Mouse (Mus musculus) lung, postnatal 0 days (tissue): ENCODE results near the gene Tlr6. TPM values are rescaled to one million over a fixed set of nuclear protein-coding genes. Genes with fewer than 3 reads are reported as not detected.

Source experiments
- ATAC-seq: fragments of 200-750 bp; cut with Nextera tagmentation; 2 replicates; pipeline ENCODE4 v1.8.0; 2017; ENCODE audit warnings: moderate library complexity
- DNase-seq: peaks from one replicate; pipeline ENCODE4 v3.0.0-alpha.2; 2016; ENCODE audit warnings: low spot score
- H3K27ac ChIP-seq: fragments of 300-500 bp; sonication (generic); 2 replicates; pipeline ENCODE4 v1.5.1; 2014; ENCODE audit warnings: antibody characterized with exemption, mild to moderate bottlenecking, low read length, mixed read lengths
- H3K27me3 ChIP-seq: fragments of 300-500 bp; sonication (generic); replicated peaks from 2 replicates; pipeline ENCODE4 v1.6.1; 2014; ENCODE audit warnings: low read length, mixed read lengths; ENCODE audit not compliant: insufficient read depth
- H3K36me3 ChIP-seq: fragments of 300-500 bp; sonication (generic); 2 replicates; pipeline ENCODE4 v1.6.1; 2014; ENCODE audit warnings: low read length, mixed read lengths; ENCODE audit not compliant: insufficient read depth
- H3K4me1 ChIP-seq: fragments of 300-500 bp; sonication (generic); 2 replicates; pipeline ENCODE4 v1.6.1; 2014; ENCODE audit warnings: antibody characterized with exemption, low read depth, low read length, mixed read lengths; ENCODE audit not compliant: insufficient read depth
- H3K4me2 ChIP-seq: fragments of 300-500 bp; sonication (generic); replicated peaks from 2 replicates; pipeline ENCODE4 v1.6.1; 2014; ENCODE audit warnings: low read depth, mild to moderate bottlenecking, low read length, moderate library complexity, mixed read lengths
- H3K4me3 ChIP-seq: fragments of 300-500 bp; sonication (generic); 2 replicates; pipeline ENCODE4 v1.5.1; 2014; ENCODE audit warnings: low read depth, low read length
- H3K9ac ChIP-seq: fragments of 300-500 bp; sonication (generic); replicated peaks from 2 replicates; pipeline ENCODE4 v1.6.1; 2014; ENCODE audit warnings: low read depth, mild to moderate bottlenecking
- H3K9me3 ChIP-seq: fragments of 300-500 bp; sonication (generic); 2 replicates; pipeline ENCODE4 v1.6.1; 2016; ENCODE audit warnings: low read length, mixed read lengths
- CTCF ChIP-seq: IDR thresholded peaks from 2 replicates; pipeline ENCODE4 v1.5.1; 2016; ENCODE audit warnings: antibody characterized with exemption, mild to moderate bottlenecking
- EP300 ChIP-seq: IDR thresholded peaks from 2 replicates; pipeline ENCODE4 v1.6.1; 2016; ENCODE audit warnings: antibody characterized with exemption, mild to moderate bottlenecking, control low read depth
- WGBS: fragments of 180-500 bp; shearing (Covaris S2); extraction: QIAGEN DNeasy Blood & Tissue Kit; methylation state at CpG from one replicate; pipeline ENCODE4 v1.1.7; 2014; 5-methylcytosine and 5-hydroxymethylcytosine counted together
- polyA plus RNA-seq: library from polyadenylated mRNA; unstranded; fragments of >200 nt; fragmentation: Nextera tagmentation; extraction: Ambion mirVana; gene quantifications from 2 replicates; pipeline ENCODE4 v1.2.1, GENCODE M21; 2015

The Tlr6 gene
- polyA plus RNA-seq: 0.68 and 0.99 TPM in 2 replicates

GRCm38 (mm10) chr5:64959843-64960230 lies at the start of gene Tlr6:
Gene Tlr6 (minus strand): TSS chr5:64960097.
- TF ChIP-seq CTCF (peak; percentile 18; the same call in 1 of the 2 replicates), EP300 (no peak)

GRCm38 (mm10) chr5:65006011-65006491 lies 46.2 kb upstream of the Tlr6 start:
- Histone ChIP-seq H3K9me3 (no peaks in the 10 kb centered on the region), H3K9ac (no peak overlapping the region), H3K36me3 (peaks cover 25% of the 10 kb centered on the region; the same call in 1 of the 2 replicates), H3K4me1 (no peaks in the 10 kb centered on the region), H3K4me2 (no peak overlapping the region), H3K4me3 (no peak overlapping the region), H3K27me3 (no peaks in the 10 kb centered on the region), H3K27ac (no peak overlapping the region)
- TF ChIP-seq EP300 (no peak), CTCF (no peak)
- ATAC-seq: no peak
- 37% methylated on average over 4 of the region's 4 CpGs for WGBS
- no peak for DNase-seq

More at GRCm38 (mm10) chr5:64959843-64960230, at the start of gene Tlr6:
- Histone ChIP-seq H3K36me3 (no peaks in the 10 kb centered on the region), H3K9me3 (no peaks in the 10 kb centered on the region), H3K27ac (0 out of 2 replicates have a peak within 1 kb of the TSS, but pooled peaks have one; percentile 11), H3K9ac (no peak within 1 kb of the TSS), H3K4me3 (no peak within 1 kb of the TSS), H3K4me1 (no peaks in the 10 kb centered on the region), H3K4me2 (no peak within 1 kb of the TSS), H3K27me3 (no peaks in the 10 kb centered on the region)
- DNase-seq (peak; percentile 31), ATAC-seq (no peak)
- WGBS: 69% methylated on average over 13 of the region's 13 CpGs

GRCm38 (mm10) chr5:65005251-65005650 lies 45.4 kb upstream of the Tlr6 start:
- H3K9me3 ChIP-seq: no peaks in the 10 kb centered on the region
- H3K27ac ChIP-seq: no peak overlapping the region
- H3K4me2 ChIP-seq: no peak overlapping the region
- H3K4me1 ChIP-seq: no peaks in the 10 kb centered on the region
- no peak for ATAC-seq
- no peak for TF ChIP-seq CTCF
- TF ChIP-seq EP300: no peak
- no peak for DNase-seq
- peaks cover 22% of the 10 kb centered on the region; the same call in 1 of the 2 replicates for H3K36me3 ChIP-seq
- H3K27me3 ChIP-seq: no peaks in the 10 kb centered on the region
- 86% methylated on average over 4 of the region's 4 CpGs for WGBS
- no peak overlapping the region for H3K9ac ChIP-seq
- H3K4me3 ChIP-seq: no peak overlapping the region

DNA sequence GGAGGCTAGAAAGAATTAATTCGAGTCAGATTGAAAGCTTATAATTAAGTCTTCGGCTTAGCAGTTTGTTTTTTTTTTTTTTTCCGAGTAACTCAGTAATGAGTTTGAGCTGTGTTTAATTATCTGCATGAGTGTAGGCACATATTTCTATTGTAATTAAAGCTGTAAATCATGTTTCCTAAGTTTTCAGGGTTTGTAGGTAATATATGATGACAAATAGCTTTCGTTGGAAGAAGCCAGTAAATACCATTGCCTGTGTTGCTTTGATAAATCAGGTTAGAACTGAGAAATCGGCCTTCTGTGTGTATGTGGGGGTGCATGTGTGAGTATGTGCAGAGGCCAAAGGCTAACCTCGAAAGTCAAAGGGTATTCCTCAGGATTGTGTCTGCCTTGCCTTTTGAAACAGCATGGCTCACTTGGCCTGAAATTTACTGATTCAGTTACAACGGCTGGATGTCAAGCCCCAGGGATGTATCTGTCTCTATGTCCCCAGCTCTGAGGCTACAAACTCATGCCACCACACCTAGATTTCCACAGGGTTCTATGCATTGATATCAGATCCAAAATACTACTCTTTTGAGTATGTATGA lies 44.1 kb upstream of the Tlr6 start:
- WGBS: 65% methylated on average over 7 of the region's 7 CpGs
- no peaks in the 10 kb centered on the region for H3K27me3 ChIP-seq
- no peaks in the 10 kb centered on the region for H3K4me1 ChIP-seq
- TF ChIP-seq CTCF (no peak), EP300 (no peak)
- no peak overlapping the region for H3K9ac ChIP-seq
- H3K4me2 ChIP-seq: no peak overlapping the region
- no peak overlapping the region for H3K27ac ChIP-seq
- H3K4me3 ChIP-seq: no peak overlapping the region
- H3K36me3 ChIP-seq: 0 out of 2 replicates have a peak, but pooled peaks cover 10% of the 10 kb centered on the region
- DNase-seq (no peak), ATAC-seq (no peak)
- no peaks in the 10 kb centered on the region for H3K9me3 ChIP-seq

DNA sequence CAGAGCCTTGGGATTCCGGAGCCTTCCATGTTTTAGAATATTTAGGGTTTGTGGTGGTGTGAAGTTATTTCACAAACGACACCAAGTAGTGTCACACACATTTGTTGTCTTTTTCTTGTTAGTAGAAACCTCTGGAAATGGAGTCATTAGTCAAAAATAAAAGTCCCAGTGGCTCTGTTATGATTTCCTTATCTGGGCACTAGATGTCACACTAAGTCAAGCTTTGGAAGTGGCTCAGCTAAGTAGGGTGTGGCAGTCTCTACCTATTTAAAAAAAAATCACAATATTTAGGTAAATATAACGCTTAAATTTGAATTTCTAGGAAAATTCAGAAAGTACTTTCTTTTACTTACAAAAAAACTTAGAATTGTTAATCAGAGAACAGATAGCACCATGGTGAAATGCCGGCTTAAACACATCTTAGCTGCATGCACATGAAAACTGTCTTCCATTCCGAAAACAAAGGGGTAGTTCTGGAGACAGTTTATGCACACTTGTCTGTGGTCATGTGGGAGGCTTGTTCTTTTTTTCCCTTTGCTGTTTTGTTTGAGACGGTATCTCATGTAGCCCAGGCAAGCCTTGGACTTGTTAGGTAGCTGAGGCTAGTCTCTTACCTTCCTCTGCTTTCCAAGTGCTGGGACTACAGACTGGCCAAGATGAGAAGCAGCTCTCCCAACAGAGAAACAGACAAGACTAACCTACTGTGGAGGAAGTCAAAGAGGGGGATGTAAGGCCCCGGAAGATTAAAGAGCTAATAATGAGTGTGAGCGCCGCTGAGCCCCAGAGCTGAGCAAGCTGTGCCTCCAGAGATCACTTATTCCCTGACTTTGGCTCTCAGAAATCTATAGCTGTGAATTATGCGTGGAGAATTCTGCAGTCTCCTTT lies 43.3 kb upstream of the Tlr6 start:
- no peak overlapping the region for H3K27ac ChIP-seq
- no peak overlapping the region for H3K4me2 ChIP-seq
- DNase-seq: peak; percentile 78
- H3K27me3 ChIP-seq: no peaks in the 10 kb centered on the region
- H3K36me3 ChIP-seq: 0 out of 2 replicates have a peak, but pooled peaks cover 7% of the 10 kb centered on the region
- 57% methylated on average over 10 of the region's 10 CpGs for WGBS
- no peak overlapping the region for H3K9ac ChIP-seq
- TF ChIP-seq CTCF (peak; percentile 70), EP300 (no peak)
- no peaks in the 10 kb centered on the region for H3K4me1 ChIP-seq
- ATAC-seq: 0 out of 2 replicates have a peak, but pooled peaks have one; percentile 44
- no peaks in the 10 kb centered on the region for H3K9me3 ChIP-seq
- no peak overlapping the region for H3K4me3 ChIP-seq

DNA sequence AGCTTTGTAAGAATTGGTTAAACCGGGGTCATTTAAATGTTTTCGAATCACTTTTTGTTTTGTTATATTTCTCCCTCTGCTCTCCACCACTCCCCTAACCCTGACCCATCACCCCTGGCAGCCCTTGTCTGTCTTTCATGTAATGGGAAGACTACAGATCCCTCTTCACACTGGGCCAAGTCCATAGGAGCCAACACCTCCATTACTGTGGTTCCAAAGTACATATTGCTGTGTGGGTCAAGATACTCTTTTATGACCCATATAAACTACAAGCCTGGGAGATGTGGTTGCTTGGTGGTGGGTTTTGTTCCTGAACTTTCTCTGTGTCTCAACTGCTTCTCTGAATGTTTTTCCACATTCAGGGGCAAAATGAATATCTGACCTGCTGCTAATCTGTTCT lies 35.5 kb upstream of the Tlr6 start:
- ATAC-seq: no peak
- WGBS: 98% methylated on average over 2 of the region's 2 CpGs

More for the DNA sequence above, 35.5 kb upstream of the Tlr6 start:
- Histone ChIP-seq H3K4me3 (no peak overlapping the region), H3K4me1 (no peaks in the 10 kb centered on the region), H3K4me2 (no peak overlapping the region), H3K9me3 (no peaks in the 10 kb centered on the region), H3K36me3 (peaks cover 4% of the 10 kb centered on the region; the same call in 1 of the 2 replicates), H3K9ac (no peak overlapping the region), H3K27me3 (no peaks in the 10 kb centered on the region), H3K27ac (no peak overlapping the region)
- no peak for DNase-seq
- TF ChIP-seq EP300 (no peak), CTCF (no peak)
